Mouse (Mus musculus): ENCODE measurements around the gene Khdrbs1. TPM values are rescaled to one million over a fixed set of nuclear protein-coding genes. Genes with fewer than 3 reads are reported as not detected.
A peak's percentile ranks its signal among the peaks of the same experiment; 100 is the strongest.

Khdrbs1 gene
- polyA plus RNA-seq, 1 experiment from 2014 or later: 33.9 TPM

DNA sequence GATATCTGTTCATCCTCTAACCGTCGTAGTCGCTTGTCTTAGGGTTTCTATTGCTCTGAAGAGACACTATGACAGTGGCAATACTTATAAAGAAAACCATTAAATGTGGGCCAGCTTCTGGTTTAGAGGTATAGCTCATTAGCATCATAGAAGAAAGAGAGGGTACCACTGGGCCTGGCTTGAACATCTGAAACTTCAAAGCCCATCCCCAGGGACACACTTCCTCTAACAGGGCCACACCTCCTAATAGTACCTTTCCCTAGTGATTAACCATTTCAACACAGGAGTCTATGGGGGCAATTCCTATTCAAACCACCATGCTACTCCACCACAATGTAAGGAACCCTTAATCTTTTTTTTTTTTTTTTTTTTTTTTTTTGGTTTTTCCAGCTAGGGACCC is 4.5 kb upstream of the Khdrbs1 start:
- TF ChIP-seq CTCF (IDR thresholded peaks at IDR 0.05; ENCODE audit: low read depth): no peak
- Histone ChIP-seq H3K4me1 (replicated peaks; ENCODE audit: control insufficient read depth, insufficient read depth, low read length) (no peaks in the 10 kb centered on the region), H3K36me3 (ENCODE audit: control insufficient read depth, insufficient read depth) (no peaks in the 10 kb centered on the region), H3K27me3 (replicated peaks; ENCODE audit: control insufficient read depth, insufficient read depth, low read length) (no peaks in the 10 kb centered on the region), H3K9ac (ENCODE audit: low read depth, low read length) (no peak overlapping the region), H3K9me3 (ENCODE audit: control insufficient read depth) (no peaks in the 10 kb centered on the region), H3K4me3 (ENCODE audit: low read depth, low read length) (no peak overlapping the region), H3K27ac (ENCODE audit: low read depth, low read length) (no peak overlapping the region), H3K4me2 (replicated peaks; ENCODE audit: low read depth) (no peak overlapping the region)
- ATAC-seq: no peak
- WGBS: 82% methylated on average over 3 of the region's 3 CpGs

- WGBS: 64% methylated on average over 1 of the region's 1 CpGs
- Histone ChIP-seq H3K27ac (ENCODE audit: low read depth, low read length) (no peak overlapping the region), H3K36me3 (ENCODE audit: control insufficient read depth, insufficient read depth) (no peaks in the 10 kb centered on the region), H3K9ac (ENCODE audit: low read depth, low read length) (no peak overlapping the region), H3K4me3 (ENCODE audit: low read depth, low read length) (no peak overlapping the region), H3K27me3 (replicated peaks; ENCODE audit: control insufficient read depth, insufficient read depth, low read length) (no peaks in the 10 kb centered on the region), H3K9me3 (ENCODE audit: control insufficient read depth) (no peaks in the 10 kb centered on the region), H3K4me1 (replicated peaks; ENCODE audit: control insufficient read depth, insufficient read depth, low read length) (no peaks in the 10 kb centered on the region), H3K4me2 (replicated peaks; ENCODE audit: low read depth) (no peak overlapping the region)
- no peak for ATAC-seq
- no peak for TF ChIP-seq CTCF (IDR thresholded peaks at IDR 0.05; ENCODE audit: low read depth)
Measured at GRCm38 (mm10) chr4:129746106-129746505, 4.0 kb upstream of the Khdrbs1 start.

DNA sequence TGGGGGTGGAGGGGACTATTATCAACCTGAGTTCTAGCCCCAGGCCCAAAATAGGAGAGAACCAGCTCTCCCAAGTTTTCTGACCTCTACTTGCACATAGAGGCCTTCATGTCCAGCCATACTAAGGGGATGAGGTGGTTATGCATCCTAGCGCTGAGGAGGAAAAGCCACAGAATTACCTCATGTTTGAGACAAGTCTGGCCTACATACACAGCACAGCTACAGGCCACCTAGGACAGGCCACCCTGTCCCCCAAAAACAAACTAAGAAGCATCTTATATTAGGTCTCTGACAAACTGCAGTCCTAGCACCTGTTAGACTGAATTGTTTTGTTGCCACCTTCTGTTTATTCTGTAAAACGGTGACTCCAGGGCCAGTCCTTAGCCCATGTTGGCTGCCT is 1.4 kb upstream of the Khdrbs1 start:
- no peaks in the 10 kb centered on the region for H3K27me3 ChIP-seq (replicated peaks; ENCODE audit: control insufficient read depth, insufficient read depth, low read length)
- TF ChIP-seq CTCF (IDR thresholded peaks at IDR 0.05; ENCODE audit: low read depth): no peak
- no peak for ATAC-seq
- peaks cover 3% of the 10 kb centered on the region; the same call in 1 of the 2 replicates for H3K4me1 ChIP-seq (replicated peaks; ENCODE audit: control insufficient read depth, insufficient read depth, low read length)
- H3K36me3 ChIP-seq (ENCODE audit: control insufficient read depth, insufficient read depth): no peaks in the 10 kb centered on the region; the same call in 1 of the 2 replicates
- H3K27ac ChIP-seq (ENCODE audit: low read depth, low read length): 0 out of 2 replicates have a peak overlapping the region, but pooled peaks have one; percentile 97
- H3K9ac ChIP-seq (ENCODE audit: low read depth, low read length): no peak overlapping the region
- no peak overlapping the region for H3K4me2 ChIP-seq (replicated peaks; ENCODE audit: low read depth)
- no peaks in the 10 kb centered on the region for H3K9me3 ChIP-seq (ENCODE audit: control insufficient read depth)
- WGBS: 40% methylated on average over 2 of the region's 2 CpGs
- H3K4me3 ChIP-seq (ENCODE audit: low read depth, low read length): no peak overlapping the region

- H3K4me2 ChIP-seq (replicated peaks; ENCODE audit: low read depth): peak overlapping the region; percentile 73
- TF ChIP-seq CTCF (IDR thresholded peaks at IDR 0.05; ENCODE audit: low read depth): no peak
- no peaks in the 10 kb centered on the region for H3K27me3 ChIP-seq (replicated peaks; ENCODE audit: control insufficient read depth, insufficient read depth, low read length)
- no peaks in the 10 kb centered on the region; the same call in 1 of the 2 replicates for H3K36me3 ChIP-seq (ENCODE audit: control insufficient read depth, insufficient read depth)
- H3K27ac ChIP-seq (ENCODE audit: low read depth, low read length): peak overlapping the region; percentile 97
- 9% methylated on average over 7 of the region's 7 CpGs for WGBS
- no peak for ATAC-seq
- H3K9me3 ChIP-seq (ENCODE audit: control insufficient read depth): no peaks in the 10 kb centered on the region
- H3K4me3 ChIP-seq (ENCODE audit: low read depth, low read length): peak overlapping the region; percentile 93
- peak overlapping the region; percentile 62 for H3K9ac ChIP-seq (ENCODE audit: low read depth, low read length)
- peaks cover 3% of the 10 kb centered on the region; the same call in 1 of the 2 replicates for H3K4me1 ChIP-seq (replicated peaks; ENCODE audit: control insufficient read depth, insufficient read depth, low read length)
Measured at GRCm38 (mm10) chr4:129743010-129743390, 897 bp upstream of the Khdrbs1 start.

DNA sequence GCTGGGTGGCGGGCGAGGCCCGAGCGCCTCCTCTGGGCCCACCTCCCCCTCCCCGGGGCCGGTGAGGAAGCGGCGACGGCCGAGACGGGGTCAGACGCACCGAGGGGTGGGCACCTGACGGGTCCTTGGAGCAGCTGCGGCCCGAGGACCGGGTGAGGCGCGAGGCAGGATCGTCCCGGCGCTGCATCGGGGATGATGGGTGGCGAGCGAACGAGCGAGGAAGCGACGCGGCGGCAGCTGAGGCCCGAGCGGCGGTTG is 200 bp downstream of the Khdrbs1 start:
- H3K27me3 ChIP-seq (replicated peaks; ENCODE audit: control insufficient read depth, insufficient read depth, low read length): no peaks in the 10 kb centered on the region
- WGBS: 0% methylated on average over 20 of the region's 34 CpGs
- ATAC-seq: no peak; the same call in 1 of the 2 replicates
- peaks cover 3% of the 10 kb centered on the region; the same call in 1 of the 2 replicates for H3K4me1 ChIP-seq (replicated peaks; ENCODE audit: control insufficient read depth, insufficient read depth, low read length)
- TF ChIP-seq CTCF (IDR thresholded peaks at IDR 0.05; ENCODE audit: low read depth): no peak
- peak overlapping the region; percentile 71 for H3K4me2 ChIP-seq (replicated peaks; ENCODE audit: low read depth)
- peak overlapping the region; percentile 97 for H3K27ac ChIP-seq (ENCODE audit: low read depth, low read length)
- H3K9ac ChIP-seq (ENCODE audit: low read depth, low read length): peak overlapping the region; percentile 95
- H3K9me3 ChIP-seq (ENCODE audit: control insufficient read depth): no peaks in the 10 kb centered on the region
- peak overlapping the region; percentile 93 for H3K4me3 ChIP-seq (ENCODE audit: low read depth, low read length)
- no peaks in the 10 kb centered on the region; the same call in 1 of the 2 replicates for H3K36me3 ChIP-seq (ENCODE audit: control insufficient read depth, insufficient read depth)

GRCm38 (mm10) chr4:129741251-129741973 is 691 bp downstream of the Khdrbs1 start:
- Histone ChIP-seq H3K36me3 (ENCODE audit: control insufficient read depth, insufficient read depth) (no peaks in the 10 kb centered on the region; the same call in 1 of the 2 replicates), H3K9ac (ENCODE audit: low read depth, low read length) (peak overlapping the region; percentile 95), H3K4me1 (replicated peaks; ENCODE audit: control insufficient read depth, insufficient read depth, low read length) (peaks cover 3% of the 10 kb centered on the region; the same call in 1 of the 2 replicates), H3K27me3 (replicated peaks; ENCODE audit: control insufficient read depth, insufficient read depth, low read length) (no peaks in the 10 kb centered on the region), H3K4me2 (replicated peaks; ENCODE audit: low read depth) (peak overlapping the region; percentile 71), H3K4me3 (ENCODE audit: low read depth, low read length) (peak overlapping the region; percentile 93), H3K9me3 (ENCODE audit: control insufficient read depth) (no peaks in the 10 kb centered on the region), H3K27ac (ENCODE audit: low read depth, low read length) (peak overlapping the region; percentile 97)
- ATAC-seq: no peak
- WGBS: under 1% methylated on average over 62 of the region's 62 CpGs
- no peak for TF ChIP-seq CTCF (IDR thresholded peaks at IDR 0.05; ENCODE audit: low read depth)
